Comparison of ENCODE assay signal across 9 mouse cellular contexts in genomic region chr10:60407831-60408230, GRCm38 (mm10). TPM values are rescaled to one million over a fixed set of nuclear protein-coding genes. Genes with fewer than 3 reads are reported as not detected.
DNase-seq lines count a peak whose midpoint lies in the region; ATAC-seq and TF ChIP-seq lines count a peak whose summit lies in the region.
"Had no signal": no experiment of that assay in that cellular context is flagged by ENCODE, and none has a peak within 500 bp of the region (broad histone marks: within the 10 kb centered on the region; RNA-seq: fewer than 3 reads in every experiment).

No protein-coding gene starts in this region.

- no peak overlapping the region for H3K4me3 ChIP-seq in bone marrow macrophage, adult 2 months (ENCODE audit: insufficient read depth, low read length)
- H3K4me3 ChIP-seq in forebrain, embryonic 10.5 days = no peak overlapping the region
- H3K4me3 ChIP-seq in hindbrain, embryonic 11.5 days (ENCODE audit: low read depth, low read length) = no peak overlapping the region
- peak overlapping the region; percentile 18 for H3K4me3 ChIP-seq in megakaryocyte, embryonic 14.5 days (replicated peaks)

- peaks cover 18% of the 10 kb centered on the region for H3K27me3 ChIP-seq in forebrain, embryonic 10.5 days (ENCODE audit: poor library complexity, severe bottlenecking)
- no peaks in the 10 kb centered on the region for H3K27me3 ChIP-seq in hindbrain, embryonic 11.5 days (ENCODE audit: control insufficient read depth, insufficient read depth, low read length)
- peaks cover 82% of the 10 kb centered on the region for H3K27me3 ChIP-seq in megakaryocyte, embryonic 14.5 days (replicated peaks)

- H3K27ac ChIP-seq in bone marrow macrophage, adult 2 months (ENCODE audit: insufficient read depth, low read depth, low read length) = no peak overlapping the region
- H3K27ac ChIP-seq in forebrain, embryonic 10.5 days = no peak overlapping the region
- no peak overlapping the region for H3K27ac ChIP-seq in hindbrain, embryonic 11.5 days (ENCODE audit: low read depth, low read length)

- 0 out of 2 replicates have a peak, but pooled peaks cover 3% of the 10 kb centered on the region for H3K4me1 ChIP-seq in bone marrow macrophage, adult 2 months (ENCODE audit: control insufficient read depth, insufficient read depth, low read length)
- peaks cover 9% of the 10 kb centered on the region; the same call in 1 of the 2 replicates for H3K4me1 ChIP-seq in forebrain, embryonic 10.5 days
- no peaks in the 10 kb centered on the region for H3K4me1 ChIP-seq in hindbrain, embryonic 11.5 days (replicated peaks; ENCODE audit: control insufficient read depth, insufficient read depth, low read length)
- peaks cover 29% of the 10 kb centered on the region; the same call in 1 of the 2 replicates for H3K4me1 ChIP-seq in megakaryocyte, embryonic 14.5 days

- no peaks in the 10 kb centered on the region for H3K9me3 ChIP-seq in forebrain, embryonic 10.5 days
- H3K9me3 ChIP-seq in hindbrain, embryonic 11.5 days (ENCODE audit: control insufficient read depth, low read length) = no peaks in the 10 kb centered on the region
- H3K9me3 ChIP-seq in megakaryocyte, embryonic 14.5 days = no peaks in the 10 kb centered on the region

- H3K36me3 ChIP-seq in forebrain, embryonic 10.5 days (replicated peaks) = no peaks in the 10 kb centered on the region
- H3K36me3 ChIP-seq in hindbrain, embryonic 11.5 days (ENCODE audit: control insufficient read depth, insufficient read depth, low read length) = no peaks in the 10 kb centered on the region
- H3K36me3 ChIP-seq in megakaryocyte, embryonic 14.5 days (replicated peaks; ENCODE audit: low read length) = no peaks in the 10 kb centered on the region

- DNase-seq in ES-CJ7 (ENCODE audit: low read depth, low spot score) = peak; percentile 55
- DNase-seq in forebrain, embryonic 10.5 days (ENCODE audit: extremely low spot score, low spot score) = peak; percentile 77
- peak; percentile 86 for DNase-seq in hindbrain, embryonic 11.5 days (ENCODE audit: low spot score)
- DNase-seq in layer of hippocampus, postnatal 25 days (ENCODE audit: extremely low spot score in 1 of 2, low spot score in 1 of 2) = peak; percentile 67 to 76
- peak; percentile 70 for DNase-seq in right cerebral cortex, postnatal 14 days
- peak; percentile 42 to 69 for DNase-seq in urinary bladder, postnatal 4 days (ENCODE audit: low spot score in 2 of 2)

- H3K4me2 ChIP-seq in hindbrain, embryonic 11.5 days (replicated peaks; ENCODE audit: low read depth, low read length) = no peak overlapping the region

- H3K9ac ChIP-seq in hindbrain, embryonic 11.5 days (ENCODE audit: low read depth, low read length) = no peak overlapping the region

- peak; percentile 30; the same call in 1 of the 2 replicates for ATAC-seq in hindbrain, embryonic 11.5 days (ENCODE audit: low FRiP score)

- WGBS in forebrain, embryonic 10.5 days = 5% methylated on average over 5 of the region's 5 CpGs
- WGBS in hindbrain, embryonic 11.5 days = 2% methylated on average over 5 of the region's 5 CpGs

- no peak for TF ChIP-seq POLR2A in bone marrow macrophage, adult 2 months (IDR thresholded peaks at IDR 0.05; ENCODE audit: borderline replicate concordance, low read depth, low read length)

- TF ChIP-seq CTCF in bone marrow macrophage, adult 2 months (IDR thresholded peaks at IDR 0.05; ENCODE audit: low read depth, low read length) = peak; percentile 91

RNA-seq across cellular contexts. Expression of gene Gm17455, which starts 8.3 kb away (rescaled TPM):
- not detected in 2 replicates for polyA plus RNA-seq in bone marrow macrophage, adult 2 months (2012; ENCODE audit: insufficient read depth, insufficient read length, missing spikeins)
- 0.93 and 1.9 TPM in 2 replicates for polyA plus RNA-seq in forebrain, embryonic 10.5 days (2016; fragmentation: Nextera tagmentation; extraction: Ambion mirVana)
- polyA plus RNA-seq in hindbrain, embryonic 11.5 days (2014; fragmentation: Nextera tagmentation; extraction: Ambion mirVana) = 6.3 and 8.3 TPM in 2 replicates
- total RNA-seq in layer of hippocampus, postnatal 25 days (2021) = 1 to 10 TPM in 1 of 2 experiments, under 1 TPM in 1; 0.34 to 1.2 TPM
- 0.44 TPM in 1 of 2 replicates, not detected in the other for polyA plus RNA-seq in megakaryocyte, embryonic 14.5 days (2012; ENCODE audit: insufficient read depth, low replicate concordance)
- polyA plus RNA-seq: heart, embryonic 14.5 days had no signal
